ENCODE assay signal across 8 mouse cellular contexts in genomic region chr9:110132201-110132605, GRCm38 (mm10). TPM values are rescaled to one million over a fixed set of nuclear protein-coding genes. Genes with fewer than 3 reads are reported as not detected.
DNase-seq lines count a peak whose midpoint lies in the region; ATAC-seq and TF ChIP-seq lines count a peak whose summit lies in the region.

No protein-coding gene starts in this region.

- peaks cover 8% of the 10 kb centered on the region for H3K4me1 ChIP-seq in testis, adult 2 months (ENCODE audit: control insufficient read depth, insufficient read depth, low read length)
- H3K4me1 ChIP-seq in liver, embryonic 12.5 days: peaks cover 41% of the 10 kb centered on the region
- peaks cover 23% of the 10 kb centered on the region for H3K4me1 ChIP-seq in neural tube, embryonic 14.5 days (ENCODE audit: control insufficient read depth, insufficient read depth, low read length)

- DNase-seq in adrenal gland, postnatal 36 days: peak; percentile 58 to 75
- no peak for DNase-seq in adrenal gland, adult (ENCODE audit: inconsistent age in 2 of 2, low spot score in 1 of 2)
- no peak for DNase-seq in testis, postnatal 14 days (ENCODE audit: low spot score)
- DNase-seq in forelimb bud, embryonic 11.5 days (ENCODE audit: low read depth, low spot score): peak; percentile 59
- DNase-seq in ovary, postnatal 14 days (ENCODE audit: low spot score): no peak

- no peaks in the 10 kb centered on the region for H3K27me3 ChIP-seq in testis, adult 2 months (ENCODE audit: control insufficient read depth, insufficient read depth, low read length)
- H3K27me3 ChIP-seq in liver, embryonic 12.5 days (replicated peaks): no peaks in the 10 kb centered on the region
- H3K27me3 ChIP-seq in neural tube, embryonic 14.5 days (ENCODE audit: control insufficient read depth, insufficient read depth, low read length): no peaks in the 10 kb centered on the region

- H3K4me3 ChIP-seq in testis, adult 2 months (ENCODE audit: control insufficient read depth, low read depth, low read length): peak overlapping the region; percentile 95
- H3K4me3 ChIP-seq in liver, embryonic 12.5 days: peak overlapping the region; percentile 85
- peak overlapping the region; percentile 94 for H3K4me3 ChIP-seq in neural tube, embryonic 14.5 days (ENCODE audit: low read depth, low read length)

- peak; percentile 49 for ATAC-seq in liver, embryonic 12.5 days
- ATAC-seq in neural tube, embryonic 14.5 days (ENCODE audit: low read depth): peak; percentile 67

- 4% methylated on average over 32 of the region's 38 CpGs for WGBS in liver, embryonic 12.5 days (ENCODE audit: insufficient replicate concordance)
- WGBS in neural tube, embryonic 14.5 days: 0% methylated on average over 12 of the region's 38 CpGs

- H3K9ac ChIP-seq in liver, embryonic 12.5 days: peak overlapping the region; percentile 90
- peak overlapping the region; percentile 93 for H3K9ac ChIP-seq in neural tube, embryonic 14.5 days (replicated peaks; ENCODE audit: low read depth, low read length)

- H3K9me3 ChIP-seq in liver, embryonic 12.5 days (replicated peaks): no peaks in the 10 kb centered on the region
- no peaks in the 10 kb centered on the region for H3K9me3 ChIP-seq in neural tube, embryonic 14.5 days (ENCODE audit: control insufficient read depth, low read length)

- peak overlapping the region; percentile 95 for H3K27ac ChIP-seq in testis, adult 2 months (ENCODE audit: control insufficient read depth, insufficient read depth, low read depth, low read length)
- peak overlapping the region; percentile 99 for H3K27ac ChIP-seq in liver, embryonic 12.5 days
- H3K27ac ChIP-seq in neural tube, embryonic 14.5 days (ENCODE audit: low read depth, low read length): peak overlapping the region; percentile 91

- peak overlapping the region; percentile 97 for H3K4me2 ChIP-seq in liver, embryonic 12.5 days
- H3K4me2 ChIP-seq in neural tube, embryonic 14.5 days (ENCODE audit: low read depth, low read length): peak overlapping the region; percentile 48

- no peak for TF ChIP-seq CTCF in testis, adult 2 months (IDR thresholded peaks at IDR 0.05; ENCODE audit: control insufficient read depth, insufficient read depth, insufficient replicate concordance, low read depth, low read length)

- H3K36me3 ChIP-seq in testis, adult 2 months (ENCODE audit: control insufficient read depth, insufficient read depth, low read length): no peaks in the 10 kb centered on the region
- H3K36me3 ChIP-seq in liver, embryonic 12.5 days: peaks cover 36% of the 10 kb centered on the region
- H3K36me3 ChIP-seq in neural tube, embryonic 14.5 days (ENCODE audit: control insufficient read depth, insufficient read depth, low read length): peaks cover 10% of the 10 kb centered on the region

- no peak for TF ChIP-seq POLR2A in testis, adult 2 months (IDR thresholded peaks at IDR 0.05; ENCODE audit: control insufficient read depth, low read depth, low read length)

RNA-seq across cellular contexts. Expression of gene Dhx30, which starts 14.6 kb away (rescaled TPM):
- total RNA-seq in adrenal gland, postnatal 36 days (2021): 100 to 1,000 TPM in 1 of 2 experiments, 10 to 100 TPM in 1; 99.2 to 103 TPM
- 160 and 190 TPM in 2 replicates for polyA plus RNA-seq in testis, adult 2 months (2012; rRNA removed)
- polyA plus RNA-seq in liver, embryonic 12.5 days (2016; fragmentation: Nextera tagmentation; extraction: Ambion mirVana): 65.2 and 68.1 TPM in 2 replicates
- polyA plus RNA-seq in neural tube, embryonic 14.5 days (2014; fragmentation: Nextera tagmentation; extraction: Ambion mirVana): 178 and 207 TPM in 2 replicates

RNA-seq across cellular contexts. Expression of gene Smarcc1, which starts 14.7 kb away (rescaled TPM):
- total RNA-seq in adrenal gland, postnatal 36 days (2021): 10 to 100 TPM; 48.3 to 59.4 TPM
- polyA plus RNA-seq in testis, adult 2 months (2012; rRNA removed): 13.6 and 14.8 TPM in 2 replicates
- 69.2 and 71.6 TPM in 2 replicates for polyA plus RNA-seq in liver, embryonic 12.5 days (2016; fragmentation: Nextera tagmentation; extraction: Ambion mirVana)
- 89.0 and 90.4 TPM in 2 replicates for polyA plus RNA-seq in neural tube, embryonic 14.5 days (2014; fragmentation: Nextera tagmentation; extraction: Ambion mirVana)

Comparison
In these comparisons a context has a peak if more than half of its experiments do, and no peak if none do; other contexts are left out.
1. DNase-seq: peak in adrenal gland, postnatal 36 days (2 of 2) and forelimb bud, embryonic 11.5 days (single experiment); none in adrenal gland, adult (0 of 2), testis, postnatal 14 days (single experiment) and ovary, postnatal 14 days (single experiment).
2. Peak in every context shown above with its lines, with median percentiles within 50 percentile points of each other: H3K27ac ChIP-seq and H3K4me3 ChIP-seq.